Mouse (Mus musculus): ENCODE measurements around the gene Gm14124. TPM values are rescaled to one million over a fixed set of nuclear protein-coding genes. Genes with fewer than 3 reads are reported as not detected.

Gm14124 gene
- polyA plus RNA-seq, 1 experiment from 2014 or later, result not detected

DNA sequence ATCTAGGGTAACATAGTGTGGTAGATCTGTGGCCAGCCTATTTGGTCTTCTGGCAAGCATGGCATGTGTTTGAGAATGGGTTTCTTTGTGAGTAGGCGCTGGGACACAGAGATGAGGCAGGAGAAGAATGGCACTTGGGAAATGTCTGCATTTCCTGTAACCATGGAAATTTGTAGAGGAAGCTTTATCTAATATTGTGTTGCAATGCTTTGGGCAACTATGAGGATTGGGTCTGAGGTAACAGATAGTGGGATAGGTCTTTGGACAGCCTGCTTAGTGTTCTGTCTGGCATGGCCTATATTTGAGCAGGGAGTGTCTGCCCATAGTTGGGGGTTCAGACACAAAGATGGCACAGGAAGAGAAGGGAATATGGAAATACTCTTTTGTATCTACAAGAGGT, 61.7 kb downstream of the Gm14124 start:
- Histone ChIP-seq H3K36me3 (peaks cover 25% of the 10 kb centered on the region), H3K4me3 (no peak overlapping the region), H3K9ac (replicated peaks) (no peak overlapping the region), H3K9me3 (peaks cover 54% of the 10 kb centered on the region), H3K4me1 (no peaks in the 10 kb centered on the region), H3K4me2 (replicated peaks) (no peak overlapping the region), H3K27ac (replicated peaks) (no peak overlapping the region), H3K27me3 (no peaks in the 10 kb centered on the region)
- ATAC-seq (ENCODE audit: low FRiP score, low read depth), result no peak
- WGBS, result 90% methylated on average over 1 of the region's 1 CpGs

Other genes starting within 250 kb of the Gm14124 start
- gene Zfp120, start 120.8 kb upstream of the Gm14124 start, polyA plus RNA-seq (2016; fragmentation: Nextera tagmentation; extraction: Ambion mirVana), result 6.8 and 8.2 TPM in 2 replicates
- not detected in 2 replicates for gene Gm10770, start 77.8 kb upstream of the Gm14124 start, polyA plus RNA-seq (2016; fragmentation: Nextera tagmentation; extraction: Ambion mirVana)
- not detected in 2 replicates for gene Gm14139, start 75.8 kb upstream of the Gm14124 start, polyA plus RNA-seq (2016; fragmentation: Nextera tagmentation; extraction: Ambion mirVana)
- 10.2 and 10.6 TPM in 2 replicates for gene Zfp937, start 39.4 kb upstream of the Gm14124 start, polyA plus RNA-seq (2016; fragmentation: Nextera tagmentation; extraction: Ambion mirVana)
- 4.1 and 5.0 TPM in 2 replicates for gene Gm21994, start 1.9 kb upstream of the Gm14124 start, polyA plus RNA-seq (2016; fragmentation: Nextera tagmentation; extraction: Ambion mirVana)
- 1.3 and 1.4 TPM in 2 replicates for gene Gm10130, start 66.2 kb downstream of the Gm14124 start, polyA plus RNA-seq (2016; fragmentation: Nextera tagmentation; extraction: Ambion mirVana)
- gene 3300002I08Rik, start 105.2 kb downstream of the Gm14124 start, polyA plus RNA-seq (2016; fragmentation: Nextera tagmentation; extraction: Ambion mirVana), result 11.3 and 11.8 TPM in 2 replicates
- 9.4 and 9.8 TPM in 2 replicates for gene Zfp442, start 194.0 kb downstream of the Gm14124 start, polyA plus RNA-seq (2016; fragmentation: Nextera tagmentation; extraction: Ambion mirVana)
- gene Zfp345, start 227.6 kb downstream of the Gm14124 start, polyA plus RNA-seq (2016; fragmentation: Nextera tagmentation; extraction: Ambion mirVana), result not detected in 2 replicates

All from midbrain, embryonic 12.5 days (tissue).